Mouse (Mus musculus): ENCODE results near the gene Tex19.2.
"Not testable (repeated sequence)": the region's sequence is repeated elsewhere in the genome, so short reads cannot be mapped to it uniquely, and the experiment has no call there.

Tex19.2 gene

GRCm38 (mm10) chr11:121111051-121111450 lies 7.4 kb downstream of the Tex19.2 start:
- no peak for DNase-seq (ENCODE audit: low spot score)

DNA sequence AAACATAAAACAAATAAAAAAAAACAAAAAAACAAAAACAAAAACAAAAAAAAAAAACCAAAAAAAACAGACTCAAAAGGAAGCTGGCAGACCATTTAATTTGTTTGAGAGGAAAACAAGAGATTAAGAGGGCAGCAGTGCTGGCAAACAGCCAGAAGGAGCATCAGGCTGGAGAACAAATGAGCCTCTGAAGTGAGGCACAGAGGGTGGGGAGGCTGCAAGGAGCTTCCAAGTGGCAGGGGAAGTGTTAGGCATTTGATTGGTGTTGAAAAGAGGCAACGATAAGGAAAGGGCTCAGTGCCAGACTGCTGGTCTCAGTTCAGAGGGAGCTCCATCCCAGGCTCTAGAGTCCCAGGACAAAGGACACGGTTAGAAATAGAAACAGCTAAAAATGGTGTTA lies 8.5 kb downstream of the Tex19.2 start:
- DNase-seq (ENCODE audit: low spot score), result no peak

DNA sequence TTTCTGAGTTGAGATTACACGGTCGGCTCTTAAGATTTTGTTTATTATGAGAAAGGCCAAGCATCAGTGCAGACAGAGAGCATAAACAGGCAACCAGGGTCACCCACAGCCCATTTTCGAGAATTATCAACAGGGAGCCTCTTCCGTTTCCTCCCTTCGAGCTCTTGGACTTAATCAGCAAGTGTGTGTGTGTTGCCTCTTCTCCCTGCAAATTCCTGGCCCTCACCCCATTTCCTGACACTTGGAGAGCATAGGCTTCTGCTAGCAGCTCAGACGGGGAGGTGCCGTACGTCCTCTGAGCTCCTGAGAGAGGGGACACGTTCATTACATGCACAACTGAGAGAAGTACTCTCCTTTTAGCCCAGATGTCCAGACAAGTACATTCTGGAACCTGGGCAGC lies 10.4 kb downstream of the Tex19.2 start:
- no peak for DNase-seq (ENCODE audit: low spot score)

DNA sequence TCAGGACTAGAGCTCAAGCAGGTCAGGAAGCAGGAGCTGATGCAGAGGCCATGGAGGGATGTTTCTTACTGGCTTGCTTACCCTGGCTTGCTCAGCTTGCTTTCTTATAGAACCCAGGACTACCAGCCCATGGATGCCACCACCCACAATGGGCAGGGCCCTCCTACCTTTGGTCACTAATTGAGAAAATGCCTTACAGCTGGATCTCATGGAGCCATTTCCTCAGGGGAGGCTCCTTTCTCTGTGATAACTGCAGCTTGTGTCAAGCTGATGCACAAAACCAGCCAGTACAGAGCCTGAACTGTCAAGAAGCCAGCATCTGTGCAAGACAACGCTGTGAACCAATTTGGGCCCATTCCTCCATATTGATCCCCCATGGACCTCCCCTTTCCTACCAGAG lies 11.2 kb downstream of the Tex19.2 start:
- not testable (repeated sequence) for DNase-seq (ENCODE audit: low spot score)

DNA sequence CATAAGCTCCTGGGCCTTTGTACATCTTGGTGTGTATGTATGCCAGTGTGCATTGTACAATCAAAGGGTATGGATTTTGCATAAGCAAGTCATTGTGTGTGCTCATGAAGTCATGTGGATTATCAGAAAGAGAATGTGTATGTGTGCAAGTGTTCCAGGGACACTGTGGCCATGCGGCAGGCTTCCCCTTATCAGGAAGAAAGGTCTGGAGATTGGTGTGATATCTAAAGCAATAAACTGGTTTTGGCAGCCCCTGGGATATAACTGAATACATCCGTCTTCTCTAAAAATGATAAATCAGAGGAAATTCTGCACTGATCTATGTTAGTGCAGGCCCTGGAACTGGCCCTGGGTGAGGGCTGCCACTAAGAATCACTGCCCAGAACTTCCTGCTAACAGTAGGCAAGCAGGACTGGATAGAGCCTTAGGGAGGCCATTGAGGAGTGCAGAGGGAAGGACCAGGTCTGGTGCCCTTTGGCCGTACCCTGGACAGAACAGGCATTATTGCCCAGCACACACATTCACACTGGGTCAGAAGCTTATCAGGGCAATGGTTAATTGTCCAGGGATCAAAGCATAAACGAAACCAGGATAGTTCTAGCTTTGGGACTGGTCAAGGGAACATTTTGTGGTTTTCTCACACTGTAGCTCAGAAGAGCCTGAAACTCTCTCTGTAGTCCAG lies 17.2 kb downstream of the Tex19.2 start:
- no peak for DNase-seq (ENCODE audit: low spot score)

DNA sequence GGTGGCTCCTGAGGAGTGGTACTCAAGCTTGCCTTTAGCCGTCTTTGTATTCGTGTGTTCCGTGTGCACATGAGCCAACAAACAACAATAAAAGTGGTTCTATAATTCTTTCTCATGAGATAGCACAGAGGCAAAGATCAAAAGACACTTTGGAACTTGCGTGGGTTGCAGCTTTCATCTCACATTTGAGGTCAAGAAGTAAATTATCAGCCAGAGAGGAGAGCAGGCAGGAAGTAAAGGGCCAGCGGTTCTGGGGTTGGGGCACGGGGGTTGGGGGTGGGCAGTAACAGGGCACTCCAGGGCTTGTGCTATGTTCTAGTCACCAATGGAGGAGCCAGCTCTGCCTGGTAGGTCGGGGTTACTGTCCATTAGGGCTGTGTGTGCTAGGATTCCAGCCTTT lies 17.8 kb downstream of the Tex19.2 start:
- DNase-seq (ENCODE audit: low spot score), result no peak

DNA sequence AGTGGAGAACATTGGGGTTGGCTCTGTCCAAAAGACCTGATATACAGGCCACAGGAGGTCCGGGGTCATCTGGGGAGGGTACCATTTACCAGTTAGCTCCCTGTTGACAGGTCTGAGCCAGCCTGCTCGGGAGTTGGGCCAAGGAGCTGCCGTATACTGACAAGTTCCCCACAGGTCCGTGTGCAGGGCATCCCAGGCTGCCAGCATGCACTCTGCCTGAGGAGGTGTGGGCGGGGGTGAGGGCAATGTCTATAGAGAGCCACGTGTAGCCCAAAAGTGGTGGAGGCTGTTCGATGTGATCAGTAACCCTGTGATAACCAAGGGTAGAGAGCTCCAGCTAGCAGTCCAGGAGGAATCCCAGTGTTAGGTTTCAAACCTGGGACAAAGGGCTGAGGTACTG lies 18.7 kb downstream of the Tex19.2 start:
- DNase-seq (ENCODE audit: low spot score), result no peak

DNA sequence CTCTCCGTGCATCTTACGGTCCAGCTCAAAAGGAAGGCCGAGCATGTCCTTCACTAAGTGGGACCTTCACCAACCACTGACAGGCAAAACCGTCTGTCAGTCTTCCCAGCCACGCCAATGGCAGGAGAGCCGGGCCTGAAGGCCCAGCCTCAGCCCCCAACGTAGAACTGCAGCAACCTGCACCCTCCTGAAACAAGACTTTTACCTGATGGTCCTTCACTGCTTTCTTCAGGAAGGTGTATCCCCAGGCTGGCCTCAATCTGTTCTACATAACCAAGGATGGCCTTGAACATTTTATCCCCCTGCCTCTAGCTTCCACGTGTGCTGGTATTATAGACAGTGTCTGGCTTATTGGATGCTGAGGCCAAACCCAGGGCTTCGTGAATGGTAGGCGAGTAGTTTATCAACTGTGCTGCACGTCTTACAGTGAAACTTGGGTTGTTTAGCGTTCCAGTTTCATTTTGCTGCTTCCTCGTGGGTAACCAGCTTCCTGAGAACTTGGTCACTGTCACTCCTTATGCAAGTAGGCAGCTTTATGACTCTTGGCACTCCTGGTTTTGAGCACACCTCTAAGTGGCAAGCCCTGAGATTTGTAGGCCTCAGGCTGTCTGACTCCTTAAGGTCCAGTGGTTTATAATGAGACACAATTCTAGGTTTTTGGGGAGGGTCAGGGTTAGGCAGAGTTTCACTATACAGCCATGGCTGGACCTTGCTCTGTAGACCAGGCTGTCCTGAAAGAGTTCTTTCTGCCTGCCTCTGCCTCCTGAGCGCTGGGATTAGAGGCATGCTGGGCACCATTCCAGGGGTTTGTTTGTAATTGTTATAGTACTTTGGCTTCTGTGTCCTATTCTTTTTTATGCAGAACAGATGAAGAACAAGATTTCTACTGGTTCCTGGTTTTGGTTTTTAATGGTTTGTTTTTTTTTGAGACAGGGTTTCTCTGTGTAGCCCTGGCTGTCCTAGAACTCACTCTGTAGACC lies 25.6 kb downstream of the Tex19.2 start:
- DNase-seq (ENCODE audit: low spot score), result no peak

- DNase-seq (ENCODE audit: low spot score), result no peak
These were observed 27.5 kb downstream of the Tex19.2 start for GRCm38 (mm10) chr11:121090943-121091342.

GRCm38 (mm10) chr11:121089756-121090546 lies 28.5 kb downstream of the Tex19.2 start:
- DNase-seq (ENCODE audit: low spot score), result no peak

GRCm38 (mm10) chr11:121088997-121089396 lies 29.5 kb downstream of the Tex19.2 start:
- DNase-seq (ENCODE audit: low spot score), result no peak

- no peak for DNase-seq (ENCODE audit: low spot score)
These were observed 32.2 kb downstream of the Tex19.2 start for GRCm38 (mm10) chr11:121086296-121086695.

GRCm38 (mm10) chr11:121085181-121085580 lies 33.3 kb downstream of the Tex19.2 start:
- DNase-seq (ENCODE audit: low spot score), result no peak

DNA sequence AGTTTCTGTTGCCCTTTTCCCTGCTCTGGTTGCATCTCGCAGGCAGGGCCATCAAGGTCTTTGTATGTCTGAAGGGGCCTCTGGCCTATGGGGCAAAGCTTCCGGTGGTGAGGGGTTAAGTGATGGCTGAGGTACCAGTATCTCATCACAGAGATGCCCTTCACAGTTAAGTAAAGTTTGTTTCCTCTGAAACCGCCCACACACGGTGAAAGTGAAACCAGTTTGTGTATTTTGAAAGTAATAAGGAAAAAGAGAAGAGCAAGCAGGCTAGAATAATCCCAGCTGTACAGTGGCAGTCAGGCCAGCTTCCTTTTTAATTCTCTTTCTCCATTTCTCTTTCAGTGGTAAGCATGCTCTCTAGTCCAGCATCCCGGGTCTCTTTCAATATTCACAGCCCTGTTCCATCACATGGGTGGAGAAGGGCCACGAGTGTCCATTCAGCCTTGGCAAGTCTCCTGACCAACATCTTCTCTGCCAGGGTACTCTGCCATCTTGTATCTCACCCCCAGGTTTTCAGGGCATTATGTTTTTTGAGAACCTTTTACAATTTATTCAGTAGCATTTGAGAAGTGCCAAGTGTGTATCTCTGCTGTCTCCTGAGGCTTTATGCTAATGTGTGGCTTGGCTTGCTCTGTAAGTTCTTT lies 35.5 kb downstream of the Tex19.2 start:
- DNase-seq (ENCODE audit: low spot score), result no peak

DNA sequence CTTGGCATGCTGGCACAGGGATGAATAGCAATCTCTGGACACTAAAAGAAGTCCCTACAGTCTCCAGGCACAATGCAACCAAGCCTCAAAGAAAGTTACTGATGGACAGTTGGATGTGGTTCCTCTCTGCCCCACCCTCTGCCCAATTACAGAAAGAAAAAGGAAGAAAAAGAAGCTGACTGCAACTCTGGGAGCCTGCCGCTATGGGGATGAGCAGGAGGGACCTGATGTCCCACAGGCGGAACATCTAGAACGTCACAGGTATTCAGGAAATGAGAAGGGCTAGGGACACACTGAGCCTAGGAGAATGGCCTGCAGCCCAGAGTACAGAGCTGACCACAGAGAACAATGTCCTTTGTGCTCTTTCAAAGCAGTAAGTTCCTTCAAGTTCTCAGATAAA lies 36.2 kb downstream of the Tex19.2 start:
- no peak for DNase-seq (ENCODE audit: low spot score)

GRCm38 (mm10) chr11:121081120-121081519 lies 37.4 kb downstream of the Tex19.2 start, which contains the start of gene Sectm1a:
Sectm1a (minus strand) TSS chr11:121081220.
- no peak for DNase-seq (ENCODE audit: low spot score)

GRCm38 (mm10) chr11:121080330-121080729 lies 38.1 kb downstream of the Tex19.2 start:
- DNase-seq (ENCODE audit: low spot score), result no peak

- DNase-seq (ENCODE audit: low spot score), result no peak
These were observed 42.8 kb downstream of the Tex19.2 start for GRCm38 (mm10) chr11:121075655-121076054.

DNA sequence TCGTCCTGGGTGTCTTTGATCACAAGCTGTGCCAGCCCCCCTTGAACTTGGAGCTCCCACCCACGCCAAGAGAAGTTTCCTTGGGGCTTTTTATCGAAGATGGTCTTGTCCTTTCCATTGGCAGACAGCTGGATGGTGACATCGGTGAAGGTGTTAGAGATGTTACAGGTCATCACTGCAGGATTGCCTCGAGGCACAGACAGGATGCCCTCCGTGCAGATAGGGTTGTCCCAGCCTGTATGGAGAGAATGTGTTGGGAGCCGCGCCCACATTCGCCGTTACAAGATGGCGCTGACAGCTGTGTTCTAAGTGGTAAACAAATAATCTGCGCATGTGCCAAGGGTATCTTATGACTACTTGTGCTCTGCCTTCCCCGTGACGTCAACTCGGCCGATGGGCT lies 48.8 kb downstream of the Tex19.2 start:
- not testable (repeated sequence) for DNase-seq (ENCODE audit: low spot score)

- no peak for DNase-seq (ENCODE audit: low spot score)
These were observed 50.6 kb downstream of the Tex19.2 start for GRCm38 (mm10) chr11:121067895-121068294.

Data from c-Kit-positive CD71-positive TER-119-positive erythroid progenitor cells, embryonic 14.5 days (primary cell).